Mouse (Mus musculus) cerebellum, adult 2 months (tissue): ENCODE measurements at regions not wholly inside any gene's neighbourhood (a gene's known extent, or its start where the extent isn't known, plus 50 kb on each side); places are given as distances from the start of the nearest gene placed in this dataset.

Experiments used
- DNase-seq, 2 experiments: peaks; one replicate each; pipeline ENCODE4 v3.0.0; 2021
- H3K27ac ChIP-seq: fragments of 200-500 bp; 2 replicates; pipeline ENCODE4 v1.5.1; 2012; ENCODE audit warnings: low read length, control low read depth, inconsistent platforms; ENCODE audit not compliant: insufficient read depth
- H3K27me3 ChIP-seq: fragments of 200-500 bp; 2 replicates; pipeline ENCODE4 v1.6.1; 2012; ENCODE audit warnings: inconsistent platforms, mild to moderate bottlenecking, low read length, moderate library complexity; ENCODE audit not compliant: control insufficient read depth, insufficient read depth
- H3K4me1 ChIP-seq: fragments of 200-500 bp; 2 replicates; pipeline ENCODE4 v1.6.1; 2011; ENCODE audit warnings: low read length; ENCODE audit not compliant: control insufficient read depth, insufficient read depth
- H3K4me3 ChIP-seq: fragments of 200-500 bp; replicated peaks from 2 replicates; pipeline ENCODE3; 2011; ENCODE audit warnings: mild to moderate bottlenecking, low read depth, low read length, control low read depth; ENCODE audit not compliant: insufficient read depth
- CTCF ChIP-seq: fragments of 200-500 bp; IDR thresholded peaks from 2 replicates; pipeline ENCODE4 v1.5.1; 2011; ENCODE audit warnings: low read depth, mild to moderate bottlenecking, control low read depth, low read length, moderate library complexity, borderline replicate concordance; ENCODE audit not compliant: insufficient read depth
- POLR2A ChIP-seq: fragments of 200-500 bp; IDR thresholded peaks from 2 replicates; pipeline ENCODE4 v1.6.1; 2011; ENCODE audit warnings: low read length, control low read depth, borderline replicate concordance; ENCODE audit not compliant: insufficient read depth
- WGBS: fragments of 180-500 bp; shearing (Covaris S2); methylation state at CpG from one replicate; pipeline ENCODE4 v1.1.7; 2018; 5-methylcytosine and 5-hydroxymethylcytosine counted together

GRCm38 (mm10) chr11:39733434-39734076, 961.4 kb downstream of the Mat2b start:
- no peak overlapping the region for H3K4me3 ChIP-seq
- H3K27ac ChIP-seq = no peak overlapping the region
- TF ChIP-seq POLR2A (no peak), CTCF (no peak)
- H3K4me1 ChIP-seq = no peaks in the 10 kb centered on the region
- no peaks in the 10 kb centered on the region for H3K27me3 ChIP-seq
- DNase-seq = no peak
- WGBS = 61% methylated on average over 15 of the region's 15 CpGs

- TF ChIP-seq POLR2A (no peak), CTCF (no peak)
- no peak overlapping the region for H3K4me3 ChIP-seq
- H3K27ac ChIP-seq = no peak overlapping the region
- H3K4me1 ChIP-seq = no peaks in the 10 kb centered on the region
- H3K27me3 ChIP-seq = no peaks in the 10 kb centered on the region
- DNase-seq = no peak
Observed at GRCm38 (mm10) chr11:39723621-39724020, 971.4 kb downstream of the Mat2b start.

DNA sequence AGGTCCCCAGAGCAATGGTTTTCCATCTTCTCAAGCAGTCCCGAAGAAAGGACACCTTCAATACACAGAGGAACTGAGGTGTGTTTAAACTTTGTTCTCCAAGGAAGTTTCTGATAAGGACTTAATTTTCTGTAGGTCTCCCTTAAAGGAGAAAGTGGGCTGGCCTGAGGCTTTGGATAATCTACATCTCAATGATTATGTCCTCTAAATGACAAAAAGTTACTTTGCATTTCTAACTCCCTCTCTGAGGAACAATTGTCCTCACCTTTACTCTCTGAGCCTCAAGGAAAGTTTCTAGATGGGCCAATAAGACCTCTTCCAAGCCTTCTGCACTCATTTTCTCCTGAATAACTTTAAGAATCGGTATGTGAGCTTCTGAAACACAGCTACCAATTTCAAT, 1016.5 kb downstream of the Mat2b start:
- TF ChIP-seq POLR2A (no peak), CTCF (no peak)
- Histone ChIP-seq H3K27ac (no peak overlapping the region), H3K4me3 (no peak overlapping the region), H3K27me3 (no peaks in the 10 kb centered on the region), H3K4me1 (no peaks in the 10 kb centered on the region)
- no peak for DNase-seq
- 75% methylated on average over 2 of the region's 2 CpGs for WGBS

DNA sequence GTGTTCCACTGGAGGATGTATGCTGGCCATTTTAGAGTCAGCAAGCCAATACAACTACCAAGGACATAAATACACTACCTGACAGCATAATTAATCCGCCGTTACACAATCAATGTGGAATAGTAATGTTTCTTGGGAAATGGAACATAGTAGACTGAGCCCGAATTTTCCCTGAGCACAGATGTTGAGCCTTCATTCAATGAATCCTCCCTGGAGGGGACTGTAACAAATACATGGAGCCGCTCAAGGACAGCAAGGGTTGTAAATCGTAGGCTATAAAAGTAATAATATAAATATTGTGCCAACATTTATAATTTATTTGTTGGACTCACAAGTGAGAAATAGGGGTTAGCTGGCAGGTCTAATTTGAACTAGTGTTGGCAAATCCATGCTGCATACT, 1041.4 kb downstream of the Mat2b start:
- TF ChIP-seq POLR2A (no peak), CTCF (no peak)
- H3K27me3 ChIP-seq = no peaks in the 10 kb centered on the region
- WGBS = 94% methylated on average over 5 of the region's 5 CpGs
- no peaks in the 10 kb centered on the region for H3K4me1 ChIP-seq
- no peak overlapping the region for H3K27ac ChIP-seq
- DNase-seq = no peak
- no peak overlapping the region for H3K4me3 ChIP-seq

DNA sequence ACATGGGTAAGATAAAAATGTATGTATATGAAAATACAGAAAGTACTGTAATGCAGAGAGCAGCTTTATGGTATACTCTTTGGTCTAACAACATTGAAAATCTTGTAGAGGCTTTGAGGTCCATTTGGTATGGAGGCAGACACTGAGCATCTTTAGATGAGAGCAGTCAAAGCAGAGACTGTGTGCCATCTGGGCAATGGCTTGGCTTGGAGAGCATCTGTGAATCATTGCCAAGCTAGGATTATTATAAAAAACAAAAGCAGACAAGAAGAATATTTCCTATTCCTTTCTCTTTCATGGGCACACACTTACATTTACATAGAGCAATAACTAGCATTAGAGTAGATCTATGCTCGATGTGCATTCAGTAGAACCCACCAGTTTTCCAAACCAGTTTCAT, 1075.6 kb downstream of the Mat2b start:
- no peak for DNase-seq
- WGBS = 94% methylated on average over 1 of the region's 1 CpGs
- H3K27me3 ChIP-seq = no peaks in the 10 kb centered on the region
- H3K27ac ChIP-seq = no peak overlapping the region
- no peak overlapping the region for H3K4me3 ChIP-seq
- H3K4me1 ChIP-seq = no peaks in the 10 kb centered on the region
- TF ChIP-seq CTCF = no peak
- no peak for TF ChIP-seq POLR2A

GRCm38 (mm10) chr11:39615843-39616242, 1079.2 kb downstream of the Mat2b start:
- Histone ChIP-seq H3K4me1 (no peaks in the 10 kb centered on the region), H3K4me3 (no peak overlapping the region), H3K27me3 (no peaks in the 10 kb centered on the region), H3K27ac (no peak overlapping the region)
- TF ChIP-seq POLR2A (no peak), CTCF (no peak)
- WGBS = 80% methylated on average over 3 of the region's 3 CpGs
- no peak for DNase-seq

DNA sequence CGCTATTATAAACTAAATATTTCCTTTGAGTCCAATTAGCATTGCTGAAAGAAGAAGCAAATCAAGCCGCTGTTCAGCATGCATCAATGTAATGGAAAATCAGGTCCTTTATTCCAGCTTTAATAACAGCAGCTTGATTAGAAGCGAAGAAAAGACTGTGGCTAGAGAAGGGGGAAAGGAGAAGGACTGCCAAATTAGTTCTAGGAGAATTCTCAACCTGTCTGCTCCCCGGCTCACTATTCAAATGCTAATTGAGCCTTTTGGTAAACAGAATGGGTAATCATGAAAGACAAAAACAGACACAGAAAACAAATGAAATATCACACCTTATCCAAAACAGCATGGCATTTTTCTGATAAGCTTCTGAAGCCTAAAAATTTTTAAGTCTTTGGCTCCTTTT, 1098.5 kb downstream of the Mat2b start:
- H3K27ac ChIP-seq = no peak overlapping the region
- no peak for DNase-seq
- TF ChIP-seq POLR2A (no peak), CTCF (no peak)

DNA sequence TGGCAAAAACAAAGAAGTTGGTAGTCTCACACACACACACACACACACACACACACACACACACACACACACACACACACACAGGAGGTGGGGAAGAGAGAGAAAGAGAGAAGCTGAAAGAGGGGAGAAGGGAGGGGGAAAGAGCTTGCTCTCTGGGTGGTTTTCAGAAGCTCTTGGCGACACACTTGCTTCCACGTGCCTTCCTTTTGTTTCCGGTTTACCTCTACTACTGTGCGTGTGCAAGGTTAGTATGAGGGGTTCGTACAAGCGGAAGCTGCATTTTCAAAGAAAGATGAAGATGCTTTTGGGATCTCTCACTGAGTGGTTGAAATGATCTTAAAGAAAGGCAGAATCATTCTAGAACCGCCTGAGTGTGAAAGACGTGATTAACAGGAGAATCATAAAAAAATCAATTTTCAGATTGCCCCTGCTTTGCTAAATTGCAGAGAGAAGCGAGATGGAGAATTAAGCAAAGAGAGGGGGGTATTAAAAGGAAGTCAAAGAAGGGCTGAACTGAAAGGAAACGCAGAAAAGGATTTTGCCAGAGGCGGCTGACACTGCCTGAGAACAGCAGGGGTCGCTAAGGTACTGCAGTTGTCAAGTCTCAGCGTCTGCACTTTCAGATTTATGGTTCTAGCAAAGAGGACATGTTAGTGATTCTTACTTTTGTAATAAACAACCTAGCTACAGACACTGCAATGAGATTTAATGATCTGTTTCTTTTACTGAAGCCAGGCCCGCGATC, 1106.2 kb downstream of the Mat2b start:
- no peak for TF ChIP-seq POLR2A
- peak; percentile 59; the same call in 1 of the 2 replicates for TF ChIP-seq CTCF
- H3K4me1 ChIP-seq = no peaks in the 10 kb centered on the region
- H3K4me3 ChIP-seq = no peak overlapping the region
- no peaks in the 10 kb centered on the region for H3K27me3 ChIP-seq
- WGBS = 6% methylated on average over 15 of the region's 15 CpGs
- peak; percentile 34 to 38 for DNase-seq
- H3K27ac ChIP-seq = no peak overlapping the region

More for the DNA sequence above, 1098.5 kb downstream of the Mat2b start:
- H3K27me3 ChIP-seq = no peaks in the 10 kb centered on the region
- no peaks in the 10 kb centered on the region for H3K4me1 ChIP-seq
- WGBS = 29% methylated on average over 4 of the region's 4 CpGs
- no peak overlapping the region for H3K4me3 ChIP-seq
